8 mouse cellular contexts compared by ENCODE assay signal in the genomic region with DNA sequence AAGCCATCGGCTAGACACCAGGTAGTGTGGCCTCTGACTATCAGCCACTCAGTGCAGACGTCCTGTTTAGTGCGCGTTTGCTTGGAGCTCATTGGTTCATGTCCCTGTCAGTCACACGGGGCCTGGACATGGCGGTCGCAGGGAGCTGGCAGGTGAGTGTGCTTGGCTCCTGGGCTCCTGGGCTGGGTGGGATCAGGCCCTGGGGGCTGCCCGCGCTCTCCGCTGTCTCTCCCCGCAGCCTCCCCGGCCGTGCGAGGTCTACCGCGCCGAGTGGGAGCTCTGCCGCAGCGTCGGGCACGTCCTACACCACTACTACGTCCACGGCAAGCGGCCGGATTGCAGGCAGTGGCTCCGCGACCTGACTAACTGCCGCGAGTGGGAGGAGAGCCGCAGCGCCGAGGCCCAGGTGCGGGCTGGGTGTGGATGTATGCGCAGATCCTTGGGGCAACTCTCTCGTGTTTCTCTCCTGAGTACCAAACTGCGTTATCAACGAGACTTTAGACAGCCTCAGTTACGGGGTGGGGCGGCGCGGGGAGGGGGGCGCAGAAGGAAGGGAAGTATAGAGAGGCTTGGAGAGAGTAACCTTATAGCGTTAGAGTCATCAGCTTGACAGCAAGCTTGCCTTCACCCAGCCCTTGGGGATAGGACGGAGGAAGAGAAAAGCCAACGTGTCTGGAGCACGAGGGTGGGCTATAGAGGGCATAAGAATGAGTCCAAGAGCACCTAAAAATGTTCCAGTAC. TPM values are rescaled to one million over a fixed set of nuclear protein-coding genes. Genes with fewer than 3 reads are reported as not detected.
DNase-seq lines count a peak whose midpoint lies in the region; ATAC-seq and TF ChIP-seq lines count a peak whose summit lies in the region.

A gene (plus strand): TSS at position 111 of the 741 bp plus-strand sequence.
A gene (plus strand): TSS at position 117 of the 741 bp plus-strand sequence.

- no peak within 1 kb of the TSS for H3K27ac ChIP-seq in heart, embryonic 12.5 days (ENCODE audit: poor library complexity, severe bottlenecking)
- H3K27ac ChIP-seq in kidney, postnatal 0 days: peak within 1 kb of the TSS; percentile 85
- H3K27ac ChIP-seq in liver, embryonic 11.5 days (ENCODE audit: low read depth, low read length): peak within 1 kb of the TSS; percentile 70
- H3K27ac ChIP-seq in stomach, embryonic 14.5 days (ENCODE audit: low read length): peak within 1 kb of the TSS; percentile 74

- under 1% methylated on average over 46 of the region's 46 CpGs for WGBS in heart, embryonic 12.5 days
- WGBS in kidney, postnatal 0 days: under 1% methylated on average over 46 of the region's 46 CpGs
- WGBS in liver, embryonic 11.5 days: under 1% methylated on average over 46 of the region's 46 CpGs
- under 1% methylated on average over 46 of the region's 46 CpGs for WGBS in stomach, embryonic 14.5 days

- TF ChIP-seq CTCF in kidney, postnatal 0 days (IDR thresholded peaks at IDR 0.05; ENCODE audit: low read depth): no peak

- H3K4me3 ChIP-seq in heart, embryonic 12.5 days: peak within 1 kb of the TSS; percentile 99
- H3K4me3 ChIP-seq in kidney, postnatal 0 days (replicated peaks; ENCODE audit: low read depth, low read length): peak within 1 kb of the TSS; percentile 93
- peak within 1 kb of the TSS; percentile 89 for H3K4me3 ChIP-seq in liver, embryonic 11.5 days (ENCODE audit: low read depth, low read length)
- peak within 1 kb of the TSS; percentile 78 for H3K4me3 ChIP-seq in stomach, embryonic 14.5 days (ENCODE audit: low read depth, low read length)

- peak within 1 kb of the TSS; percentile 94 for H3K9ac ChIP-seq in heart, embryonic 12.5 days
- peak within 1 kb of the TSS; percentile 82 for H3K9ac ChIP-seq in kidney, postnatal 0 days (ENCODE audit: low read depth, low read length)
- H3K9ac ChIP-seq in liver, embryonic 11.5 days (ENCODE audit: low read depth, low read length): peak within 1 kb of the TSS; percentile 98
- H3K9ac ChIP-seq in stomach, embryonic 14.5 days (replicated peaks; ENCODE audit: low read depth, low read length): peak within 1 kb of the TSS; percentile 81

- peak; percentile 93 for ATAC-seq in erythroid progenitor cell, adult 5-6 weeks (replicated peaks; ENCODE audit: low FRiP score, poor library complexity, severe bottlenecking)
- peak; percentile 97 for ATAC-seq in heart, embryonic 12.5 days (ENCODE audit: insufficient number of reproducible peaks, low FRiP score)
- peak; percentile 99 for ATAC-seq in kidney, postnatal 0 days (replicated peaks; ENCODE audit: low FRiP score, low read depth)
- ATAC-seq in liver, embryonic 11.5 days (replicated peaks; ENCODE audit: low FRiP score): peak; percentile 99
- ATAC-seq in stomach, embryonic 14.5 days (ENCODE audit: insufficient number of reproducible peaks, insufficient read depth, low FRiP score, low read depth): peak; percentile 95

- H3K36me3 ChIP-seq in heart, embryonic 12.5 days: peaks cover 42% of the 10 kb centered on the region
- H3K36me3 ChIP-seq in kidney, postnatal 0 days (ENCODE audit: insufficient read depth, low read length): peaks cover 22% of the 10 kb centered on the region; the same call in 1 of the 2 replicates
- peaks cover 18% of the 10 kb centered on the region for H3K36me3 ChIP-seq in liver, embryonic 11.5 days (ENCODE audit: control insufficient read depth, insufficient read depth, low read length)
- peaks cover 20% of the 10 kb centered on the region for H3K36me3 ChIP-seq in stomach, embryonic 14.5 days (ENCODE audit: control insufficient read depth, insufficient read depth, low read length)

- no peaks in the 10 kb centered on the region for H3K9me3 ChIP-seq in heart, embryonic 12.5 days (replicated peaks)
- no peaks in the 10 kb centered on the region for H3K9me3 ChIP-seq in kidney, postnatal 0 days (replicated peaks; ENCODE audit: low read length)
- no peaks in the 10 kb centered on the region for H3K9me3 ChIP-seq in liver, embryonic 11.5 days (ENCODE audit: control insufficient read depth, low read length)
- H3K9me3 ChIP-seq in stomach, embryonic 14.5 days (ENCODE audit: control insufficient read depth, low read depth, low read length): no peaks in the 10 kb centered on the region

- H3K27me3 ChIP-seq in heart, embryonic 12.5 days (replicated peaks): no peaks in the 10 kb centered on the region
- no peaks in the 10 kb centered on the region for H3K27me3 ChIP-seq in kidney, postnatal 0 days (ENCODE audit: insufficient read depth, low read length)
- H3K27me3 ChIP-seq in liver, embryonic 11.5 days (replicated peaks; ENCODE audit: control insufficient read depth, insufficient read depth, low read length): no peaks in the 10 kb centered on the region
- no peaks in the 10 kb centered on the region for H3K27me3 ChIP-seq in stomach, embryonic 14.5 days (ENCODE audit: control insufficient read depth, insufficient read depth, low read length)

- peak within 1 kb of the TSS; percentile 85 for H3K4me2 ChIP-seq in heart, embryonic 12.5 days
- peak within 1 kb of the TSS; percentile 75 for H3K4me2 ChIP-seq in kidney, postnatal 0 days (ENCODE audit: low read length)
- H3K4me2 ChIP-seq in liver, embryonic 11.5 days: peak within 1 kb of the TSS; percentile 85
- peak within 1 kb of the TSS; percentile 78 for H3K4me2 ChIP-seq in stomach, embryonic 14.5 days (replicated peaks; ENCODE audit: low read depth, low read length)

- no peaks in the 10 kb centered on the region for H3K4me1 ChIP-seq in heart, embryonic 12.5 days (replicated peaks)
- H3K4me1 ChIP-seq in kidney, postnatal 0 days (replicated peaks; ENCODE audit: insufficient read depth, low read length): 0 out of 2 replicates have a peak, but pooled peaks cover 4% of the 10 kb centered on the region
- H3K4me1 ChIP-seq in liver, embryonic 11.5 days (replicated peaks; ENCODE audit: control insufficient read depth, insufficient read depth, low read length): no peaks in the 10 kb centered on the region
- no peaks in the 10 kb centered on the region for H3K4me1 ChIP-seq in stomach, embryonic 14.5 days (ENCODE audit: control insufficient read depth, insufficient read depth, low read length)

- peak; percentile 90 to 91 for DNase-seq in B cell, adult 2 months
- DNase-seq in brain, embryonic 18.5 days (ENCODE audit: low read depth, low spot score): peak; percentile 79
- peak; percentile 89 for DNase-seq in kidney, postnatal 0 days (ENCODE audit: low spot score)
- peak; percentile 89 for DNase-seq in liver, embryonic 11.5 days (ENCODE audit: low spot score)
- DNase-seq in naive thymus-derived CD4-positive, alpha-beta T cell, adult 2 months (ENCODE audit: low read depth): peak; percentile 96

RNA-seq across cellular contexts. Expression of the first gene that starts in this region (rescaled TPM):
- 5.4 and 7.5 TPM in 2 replicates for total RNA-seq in erythroid progenitor cell, adult 5-6 weeks (2015; ENCODE audit: low replicate concordance)
- total RNA-seq in erythroid progenitor cell, adult 5-6 weeks (2017; ENCODE audit: low replicate concordance): 3.9 TPM in 2 replicates
- 32.7 and 34.7 TPM in 2 replicates for polyA plus RNA-seq in heart, embryonic 12.5 days (2016; fragmentation: Nextera tagmentation; extraction: Ambion mirVana)
- 27.5 and 30.5 TPM in 2 replicates for polyA plus RNA-seq in kidney, postnatal 0 days (2015; fragmentation: Nextera tagmentation; extraction: Ambion mirVana)
- polyA plus RNA-seq in liver, embryonic 11.5 days (2014; fragmentation: Nextera tagmentation; extraction: Ambion mirVana): 41.9 and 51.5 TPM in 2 replicates
- 37.4 and 47.6 TPM in 2 replicates for polyA plus RNA-seq in stomach, embryonic 14.5 days (2014; fragmentation: Nextera tagmentation; extraction: Ambion mirVana)

RNA-seq across cellular contexts. Expression of the second gene that starts in this region (rescaled TPM):
- not detected in 2 replicates for total RNA-seq in erythroid progenitor cell, adult 5-6 weeks (2015; ENCODE audit: low replicate concordance)
- 15.7 TPM in 1 of 2 replicates, not detected in the other for total RNA-seq in erythroid progenitor cell, adult 5-6 weeks (2017; ENCODE audit: low replicate concordance)
- polyA plus RNA-seq in heart, embryonic 12.5 days (2016; fragmentation: Nextera tagmentation; extraction: Ambion mirVana): not detected in 2 replicates
- not detected in 2 replicates for polyA plus RNA-seq in kidney, postnatal 0 days (2015; fragmentation: Nextera tagmentation; extraction: Ambion mirVana)
- 0.11 TPM in 1 of 2 replicates, not detected in the other for polyA plus RNA-seq in liver, embryonic 11.5 days (2014; fragmentation: Nextera tagmentation; extraction: Ambion mirVana)
- polyA plus RNA-seq in stomach, embryonic 14.5 days (2014; fragmentation: Nextera tagmentation; extraction: Ambion mirVana): not detected in 2 replicates
